Mouse (Mus musculus) cortical plate, adult 2 months (tissue): ENCODE results near the gene Hsd11b1. TPM values are rescaled to one million over a fixed set of nuclear protein-coding genes. Genes with fewer than 3 reads are reported as not detected.

Experiments
- H3K27ac ChIP-seq: fragments of 200-500 bp; 2 replicates; pipeline ENCODE4 v1.5.1; 2012; ENCODE audit warnings: low read length, control low read depth, inconsistent platforms; ENCODE audit not compliant: insufficient read depth
- H3K4me1 ChIP-seq: fragments of 200-500 bp; 2 replicates; pipeline ENCODE4 v1.6.1; 2011; ENCODE audit warnings: low read length; ENCODE audit not compliant: control insufficient read depth, insufficient read depth
- H3K4me3 ChIP-seq: fragments of 200-500 bp; 2 replicates; pipeline ENCODE4 v1.5.1; 2011; ENCODE audit warnings: mild to moderate bottlenecking, low read length, control low read depth; ENCODE audit not compliant: insufficient read depth
- CTCF ChIP-seq: fragments of 200-500 bp; IDR thresholded peaks from 2 replicates; pipeline ENCODE4 v1.5.1; 2011; ENCODE audit warnings: mild to moderate bottlenecking, control low read depth, low read length; ENCODE audit not compliant: insufficient read depth; ENCODE audit errors: extremely low read depth
- POLR2A ChIP-seq: fragments of 200-500 bp; IDR thresholded peaks from 2 replicates; pipeline ENCODE4 v1.6.1; 2011; ENCODE audit warnings: mild to moderate bottlenecking, low read length, control low read depth; ENCODE audit not compliant: insufficient read depth; ENCODE audit errors: extremely low read depth
- polyA plus RNA-seq: library from polyadenylated mRNA; depleted of rRNA; stranded (reverse); fragments of >200 nt; gene quantifications from 2 replicates; pipeline ENCODE4 v1.2.3, GENCODE M21; 2012; rRNA removed

The Hsd11b1 gene
- 39.5 and 44.8 TPM in 2 replicates for polyA plus RNA-seq

GRCm38 (mm10) chr1:193263955-193264598, at the start of gene Hsd11b1:
Gene Hsd11b1, minus strand, starts transcription at chr1:193264075.
- H3K4me3 ChIP-seq: no peak within 1 kb of the TSS
- H3K27ac ChIP-seq: no peak within 1 kb of the TSS
- H3K4me1 ChIP-seq: peaks cover 2% of the 10 kb centered on the region
- no peak for TF ChIP-seq POLR2A
- no peak for TF ChIP-seq CTCF

- Histone ChIP-seq H3K4me1 (peaks cover 4% of the 10 kb centered on the region), H3K27ac (no peak overlapping the region), H3K4me3 (no peak overlapping the region)
- TF ChIP-seq CTCF (no peak), POLR2A (no peak)
These were observed 47.7 kb upstream of the Hsd11b1 start for GRCm38 (mm10) chr1:193311596-193311995.

GRCm38 (mm10) chr1:193310519-193311085, 46.7 kb upstream of the Hsd11b1 start:
- no peak overlapping the region for H3K4me3 ChIP-seq
- no peak overlapping the region for H3K27ac ChIP-seq
- no peaks in the 10 kb centered on the region; the same call in 1 of the 2 replicates for H3K4me1 ChIP-seq
- TF ChIP-seq POLR2A (no peak), CTCF (no peak)

GRCm38 (mm10) chr1:193309785-193310518, 46.1 kb upstream of the Hsd11b1 start:
- no peak overlapping the region for H3K4me3 ChIP-seq
- H3K27ac ChIP-seq: no peak overlapping the region
- H3K4me1 ChIP-seq: no peaks in the 10 kb centered on the region; the same call in none of the 2 replicates
- TF ChIP-seq CTCF (no peak), POLR2A (no peak)

GRCm38 (mm10) chr1:193306832-193307231, 43.0 kb upstream of the Hsd11b1 start:
- Histone ChIP-seq H3K4me3 (no peak overlapping the region), H3K4me1 (no peaks in the 10 kb centered on the region; the same call in none of the 2 replicates), H3K27ac (no peak overlapping the region)
- no peak for TF ChIP-seq POLR2A
- no peak for TF ChIP-seq CTCF

- H3K4me1 ChIP-seq: no peaks in the 10 kb centered on the region; the same call in 1 of the 2 replicates
- H3K4me3 ChIP-seq: no peak overlapping the region
- no peak for TF ChIP-seq POLR2A
- no peak for TF ChIP-seq CTCF
- no peak overlapping the region for H3K27ac ChIP-seq
These were observed 41.5 kb upstream of the Hsd11b1 start for GRCm38 (mm10) chr1:193305386-193305785.

- TF ChIP-seq POLR2A: no peak
- no peak for TF ChIP-seq CTCF
- H3K27ac ChIP-seq: no peak overlapping the region
- no peak overlapping the region for H3K4me3 ChIP-seq
- H3K4me1 ChIP-seq: peaks cover 2% of the 10 kb centered on the region
These were observed 39.2 kb upstream of the Hsd11b1 start for GRCm38 (mm10) chr1:193303096-193303495.

- TF ChIP-seq CTCF (no peak), POLR2A (no peak)
- Histone ChIP-seq H3K4me3 (no peak overlapping the region), H3K4me1 (peaks cover 2% of the 10 kb centered on the region), H3K27ac (no peak overlapping the region)
These were observed 38.2 kb upstream of the Hsd11b1 start for GRCm38 (mm10) chr1:193302093-193302405.

- TF ChIP-seq POLR2A: no peak
- Histone ChIP-seq H3K4me3 (no peak overlapping the region), H3K4me1 (peaks cover 4% of the 10 kb centered on the region), H3K27ac (no peak overlapping the region)
These were observed 37.6 kb upstream of the Hsd11b1 start for GRCm38 (mm10) chr1:193301216-193302092.
